Mouse (Mus musculus) kidney, adult 9 months (tissue): ENCODE results near the gene Gm10340.
"Not testable (repeated sequence)": the region's sequence is repeated elsewhere in the genome, so short reads cannot be mapped to it uniquely, and the experiment has no call there.

Experiments
- DNase-seq: peaks from one replicate; pipeline ENCODE4 v3.0.0; 2022

The Gm10340 gene

GRCm38 (mm10) chr14:3133697-3134096 is at the start of gene Gm10340:
Gene Gm10340, plus strand, starts transcription at chr14:3133997.
- DNase-seq: not testable (repeated sequence)

GRCm38 (mm10) chr14:3116051-3116450 is 17.7 kb upstream of the Gm10340 start:
- DNase-seq: peak; percentile 5

DNA sequence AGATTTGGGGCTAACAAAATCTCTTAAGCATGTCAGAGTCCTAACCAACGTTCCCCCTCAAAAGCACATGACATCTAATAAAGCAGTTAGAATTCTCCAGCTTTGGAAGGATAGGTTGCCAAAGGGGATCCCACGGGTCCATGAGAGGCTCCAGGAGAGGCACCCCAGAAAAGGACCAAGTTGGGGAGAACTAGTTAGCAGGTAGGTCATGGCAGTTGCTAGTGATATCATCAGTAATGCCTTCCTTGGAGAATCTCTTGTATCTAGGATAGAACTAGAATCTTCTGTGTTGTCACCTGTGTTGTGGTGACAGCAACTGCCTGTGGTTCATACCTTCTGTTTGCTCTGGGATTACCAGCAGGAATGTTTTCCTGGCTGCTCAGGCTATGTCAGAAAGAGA is 54.2 kb downstream of the Gm10340 start, which contains the start of gene Gm5795:
Gene Gm5795, plus strand, starts transcription at position 301 of the 400 bp plus-strand sequence.
- DNase-seq: not testable (repeated sequence)
